Mouse (Mus musculus): ENCODE data around the gene Srms. TPM values are rescaled to one million over a fixed set of nuclear protein-coding genes. Genes with fewer than 3 reads are reported as not detected.
"Not testable (repeated sequence)": the region's sequence is repeated elsewhere in the genome, so short reads cannot be mapped to it uniquely, and the experiment has no call there.

Gene Srms
- total RNA-seq, 2 experiments from 2014 or later, result 0.35 to 0.66 TPM

- DNase-seq, result peak; percentile 38 to 50
Measured at GRCm38 (mm10) chr2:181219538-181220216, 6.7 kb upstream of the Srms start, which contains the start of gene Fndc11. Gene Fndc11, plus strand, starts transcription at chr2:181220013.

GRCm38 (mm10) chr2:181218881-181219485 is 6.0 kb upstream of the Srms start:
- DNase-seq, result no peak

GRCm38 (mm10) chr2:181216037-181216436 is 3.1 kb upstream of the Srms start:
- no peak for DNase-seq

GRCm38 (mm10) chr2:181212389-181213020 is 480 bp downstream of the Srms start:
- no peak for DNase-seq

GRCm38 (mm10) chr2:181206118-181206517 is 6.9 kb downstream of the Srms start:
- no peak for DNase-seq

- DNase-seq, result no peak
Measured at GRCm38 (mm10) chr2:181205678-181206077, 7.3 kb downstream of the Srms start.

GRCm38 (mm10) chr2:181202886-181203285 is 10.1 kb downstream of the Srms start:
- no peak for DNase-seq

- DNase-seq, result no peak
Measured at GRCm38 (mm10) chr2:181202422-181202821, 10.6 kb downstream of the Srms start, which contains the start of gene Ptk6. Gene Ptk6, minus strand, starts transcription at chr2:181202789.

GRCm38 (mm10) chr2:181201606-181202005 is 11.4 kb downstream of the Srms start:
- no peak for DNase-seq

- no peak for DNase-seq
Measured at GRCm38 (mm10) chr2:181196628-181197300, 16.2 kb downstream of the Srms start.

GRCm38 (mm10) chr2:181193044-181193443 is 19.9 kb downstream of the Srms start:
- no peak for DNase-seq

- DNase-seq, result no peak
Measured at GRCm38 (mm10) chr2:181191936-181192335, 21.0 kb downstream of the Srms start.

- DNase-seq, result not testable (repeated sequence)
Measured at GRCm38 (mm10) chr2:181191385-181191784, 21.6 kb downstream of the Srms start.

- no peak for DNase-seq
Measured at GRCm38 (mm10) chr2:181189321-181189720, 23.7 kb downstream of the Srms start.

GRCm38 (mm10) chr2:181188681-181189080 is 24.3 kb downstream of the Srms start:
- no peak for DNase-seq

- DNase-seq, result peak; percentile 91 to 94
Measured at GRCm38 (mm10) chr2:181187121-181188000, 25.6 kb downstream of the Srms start, which contains the start of gene Ppdpf. Gene Ppdpf, plus strand, starts transcription at chr2:181187247.

- peak; percentile 87 for DNase-seq
Measured at GRCm38 (mm10) chr2:181186635-181187034, 26.4 kb downstream of the Srms start.

GRCm38 (mm10) chr2:181180898-181181297 is 32.1 kb downstream of the Srms start:
- peak in 1 of 2 experiments; percentile 26 for DNase-seq

- no peak for DNase-seq
Measured at GRCm38 (mm10) chr2:181178471-181178870, 34.5 kb downstream of the Srms start.

- no peak for DNase-seq
Measured at GRCm38 (mm10) chr2:181178015-181178414, 35.0 kb downstream of the Srms start.

- DNase-seq, result no peak
Measured at GRCm38 (mm10) chr2:181174646-181175045, 38.3 kb downstream of the Srms start.

GRCm38 (mm10) chr2:181166469-181166868 is 46.5 kb downstream of the Srms start:
- DNase-seq, result no peak

Measured in layer of hippocampus, postnatal 36 days (tissue).